Mouse (Mus musculus) hindbrain, embryonic 10.5 days (tissue): ENCODE results near the gene Vmn1r224. TPM values are rescaled to one million over a fixed set of nuclear protein-coding genes. Genes with fewer than 3 reads are reported as not detected.

Experiments used
- DNase-seq: peaks from one replicate; pipeline ENCODE4 v3.0.0-alpha.2; 2017; ENCODE audit warnings: low spot score
- H3K27ac ChIP-seq: fragments of 300-500 bp; sonication (generic); 2 replicates; pipeline ENCODE4 v1.5.1; 2016; ENCODE audit warnings: mild to moderate bottlenecking, moderate library complexity
- H3K27me3 ChIP-seq: fragments of 300-500 bp; sonication (generic); 2 replicates; pipeline ENCODE4 v1.6.1; 2016; ENCODE audit warnings: mild to moderate bottlenecking; ENCODE audit not compliant: poor library complexity, insufficient read depth, severe bottlenecking
- H3K36me3 ChIP-seq: fragments of 300-500 bp; sonication (generic); 2 replicates; pipeline ENCODE4 v1.6.1; 2016; ENCODE audit warnings: mild to moderate bottlenecking, moderate library complexity
- H3K4me1 ChIP-seq: fragments of 300-500 bp; sonication (generic); replicated peaks from 2 replicates; pipeline ENCODE4 v1.6.1; 2016; ENCODE audit warnings: mild to moderate bottlenecking
- H3K4me3 ChIP-seq: fragments of 300-500 bp; sonication (generic); 2 replicates; pipeline ENCODE4 v1.5.1; 2016; ENCODE audit warnings: mild to moderate bottlenecking, moderate library complexity
- H3K9me3 ChIP-seq: fragments of 300-500 bp; sonication (generic); 2 replicates; pipeline ENCODE4 v1.6.1; 2016; ENCODE audit warnings: mild to moderate bottlenecking, moderate library complexity
- WGBS: fragments of 180-500 bp; shearing (Covaris S2); methylation state at CpG from one replicate; pipeline ENCODE4 v1.1.7; 2016; 5-methylcytosine and 5-hydroxymethylcytosine counted together
- polyA plus RNA-seq: library from polyadenylated mRNA; unstranded; fragments of >200 nt; fragmentation: Nextera tagmentation; extraction: Ambion mirVana; gene quantifications from 2 replicates; pipeline ENCODE4 v1.2.1, GENCODE M21; 2016

Gene Vmn1r224
- not detected in 2 replicates for polyA plus RNA-seq

- Histone ChIP-seq H3K9me3 (peaks cover 28% of the 10 kb centered on the region), H3K27ac (no peak within 1 kb of the TSS), H3K36me3 (no peaks in the 10 kb centered on the region), H3K4me3 (no peak within 1 kb of the TSS), H3K4me1 (no peaks in the 10 kb centered on the region), H3K27me3 (no peaks in the 10 kb centered on the region)
- WGBS: 23% methylated on average over 1 of the region's 1 CpGs
- DNase-seq: no peak
These were observed at the start of gene Vmn1r224 for GRCm38 (mm10) chr17:20413846-20414245. Gene Vmn1r224, plus strand, starts transcription at chr17:20414146.

DNA sequence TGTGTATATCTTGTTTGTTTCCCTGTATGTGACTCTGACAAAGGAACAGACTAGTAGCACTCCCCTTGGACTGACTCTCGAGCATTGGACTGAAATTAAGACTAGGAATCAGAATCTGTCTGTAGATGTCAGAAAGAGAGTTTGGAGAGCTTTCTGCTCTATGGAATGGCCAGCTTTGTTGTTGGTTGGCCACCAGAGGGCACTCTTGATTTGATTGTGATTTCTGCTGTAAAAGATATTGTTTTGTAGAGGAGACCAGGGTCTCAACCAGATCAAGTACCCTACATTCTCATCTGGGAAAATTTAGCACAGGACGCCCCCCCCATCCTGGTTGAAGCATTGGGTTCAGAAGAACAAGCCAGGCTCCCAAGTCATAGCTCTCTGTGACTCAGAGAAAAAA lies 14.8 kb upstream of the Vmn1r224 start:
- Histone ChIP-seq H3K27me3 (no peaks in the 10 kb centered on the region), H3K27ac (no peak overlapping the region), H3K36me3 (no peaks in the 10 kb centered on the region), H3K4me3 (no peak overlapping the region), H3K4me1 (no peaks in the 10 kb centered on the region), H3K9me3 (peaks cover 46% of the 10 kb centered on the region)
- 52% methylated on average over 2 of the region's 2 CpGs for WGBS
- DNase-seq: no peak

DNA sequence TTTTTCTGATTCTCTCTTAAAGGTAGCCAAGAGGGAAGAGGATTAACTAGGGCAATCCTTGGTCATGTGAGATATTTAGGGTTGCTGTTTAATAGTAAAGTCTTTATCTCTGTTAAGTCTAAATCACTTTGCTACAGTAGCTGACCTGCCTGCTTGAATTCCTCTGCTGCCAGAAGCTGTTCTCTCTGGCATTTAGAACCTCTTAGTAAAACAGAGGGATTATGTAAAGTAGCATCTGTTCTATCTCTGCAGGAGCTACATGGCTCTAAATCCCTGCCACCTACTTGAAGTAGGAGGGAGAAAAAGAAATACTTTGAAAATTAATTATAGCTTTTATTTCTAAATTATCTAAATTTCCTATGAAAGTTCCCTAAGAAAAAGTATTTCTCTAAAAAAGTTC lies 25.3 kb downstream of the Vmn1r224 start:
- DNase-seq: no peak
- Histone ChIP-seq H3K36me3 (no peaks in the 10 kb centered on the region), H3K27ac (no peak overlapping the region), H3K27me3 (no peaks in the 10 kb centered on the region), H3K9me3 (peaks cover 31% of the 10 kb centered on the region), H3K4me1 (no peaks in the 10 kb centered on the region), H3K4me3 (no peak overlapping the region)

GRCm38 (mm10) chr17:20473311-20473710 lies 59.4 kb downstream of the Vmn1r224 start:
- Histone ChIP-seq H3K27me3 (no peaks in the 10 kb centered on the region), H3K4me1 (no peaks in the 10 kb centered on the region), H3K9me3 (0 out of 2 replicates have a peak, but pooled peaks cover 5% of the 10 kb centered on the region), H3K36me3 (no peaks in the 10 kb centered on the region), H3K4me3 (no peak overlapping the region), H3K27ac (no peak overlapping the region)
- DNase-seq: no peak
- 76% methylated on average over 3 of the region's 3 CpGs for WGBS

Other genes with a start within 250 kb of the Vmn1r224 start
- gene Fpr-rs6, start 231.0 kb upstream of the Vmn1r224 start, polyA plus RNA-seq: not detected in 2 replicates
- not detected in 2 replicates for gene Vmn2r105, start 179.1 kb upstream of the Vmn1r224 start, polyA plus RNA-seq
- not detected in 2 replicates for gene Vmn2r106, start 128.6 kb upstream of the Vmn1r224 start, polyA plus RNA-seq
- not detected in 2 replicates for gene Vmn2r107, start 68.9 kb upstream of the Vmn1r224 start, polyA plus RNA-seq
- not detected in 2 replicates for gene Vmn2r108, start 67.2 kb downstream of the Vmn1r224 start, polyA plus RNA-seq
- not detected in 2 replicates for gene Vmn1r225, start 84.0 kb downstream of the Vmn1r224 start, polyA plus RNA-seq
- not detected in 2 replicates for gene Vmn2r109, start 150.6 kb downstream of the Vmn1r224 start, polyA plus RNA-seq
- gene Vmn2r110, start 182.3 kb downstream of the Vmn1r224 start, polyA plus RNA-seq: 0.02 and 0.03 TPM in 2 replicates
- not detected in 2 replicates for gene Fpr-rs3, start 210.7 kb downstream of the Vmn1r224 start, polyA plus RNA-seq